Mouse (Mus musculus) megakaryocyte, embryonic 14.5 days (primary cell): ENCODE measurements around the gene Dhodh.

Experiments
- FLI1 ChIP-seq: IDR thresholded peaks from 2 replicates; pipeline ENCODE4 v1.6.1; 2012; ENCODE audit warnings: low read length, inconsistent platforms, mixed read lengths
- GATA1 ChIP-seq: IDR thresholded peaks from 3 replicates; pipeline ENCODE4 v1.6.1; 2012; ENCODE audit warnings: mixed read lengths, low read length, inconsistent platforms, borderline replicate concordance

DNA sequence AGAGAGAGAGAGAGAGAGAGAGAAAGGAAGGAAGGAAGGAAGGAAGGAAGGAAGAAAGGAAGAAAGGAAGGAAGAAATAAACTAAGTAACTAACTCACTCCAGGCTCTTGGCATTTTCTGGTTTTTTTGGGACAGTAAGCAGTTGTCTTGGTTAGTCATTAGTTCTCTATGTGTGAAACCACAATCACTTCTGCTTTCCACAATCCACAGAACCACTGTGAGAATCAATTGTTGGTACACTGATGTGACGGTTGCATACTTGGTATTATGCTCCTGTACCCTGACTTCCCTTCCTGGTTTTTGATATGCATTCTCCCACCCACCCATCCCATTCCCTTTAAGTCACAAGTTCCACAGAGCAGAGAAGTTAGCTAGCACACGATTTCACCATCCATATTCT lies 44.6 kb downstream of the Dhodh start:
- TF ChIP-seq GATA1 (no peak), FLI1 (no peak)
